Mouse (Mus musculus) CH12.LX (cell line): ENCODE measurements around the gene Ttc7. TPM values are rescaled to one million over a fixed set of nuclear protein-coding genes. Genes with fewer than 3 reads are reported as not detected.

Experiments
- DNase-seq: peaks from one replicate; pipeline ENCODE4 v3.0.0-alpha.2; 2013; ENCODE audit errors: extremely low read depth
- H3K27ac ChIP-seq: 2 replicates; pipeline ENCODE4 v1.5.1; 2012; ENCODE audit warnings: low read depth, mild to moderate bottlenecking, control low read depth, moderate library complexity; ENCODE audit not compliant: insufficient read depth
- H3K27me3 ChIP-seq: replicated peaks from 2 replicates; pipeline ENCODE3; 2012; ENCODE audit warnings: inconsistent platforms
- H3K36me3 ChIP-seq, 2 experiments: replicated peaks in 1 of 2; 2 replicates each; pipeline versions ENCODE3 to v1.6.1; 2012; ENCODE audit warnings: inconsistent platforms in 1 of 2, low read length in 1 of 2, mild to moderate bottlenecking in 1 of 2, mixed read lengths in 1 of 2, moderate library complexity in 1 of 2; ENCODE audit not compliant: control insufficient read depth in 1 of 2, insufficient read depth in 1 of 2
- H3K4me1 ChIP-seq, 2 experiments: 2 replicates each; pipeline ENCODE4 v1.6.1; 2012; ENCODE audit warnings: inconsistent platforms in 1 of 2, moderate library complexity in 1 of 2; ENCODE audit not compliant: insufficient read depth in 2 of 2, control insufficient read depth in 1 of 2
- H3K4me2 ChIP-seq: 2 replicates; pipeline ENCODE4 v1.6.1; 2012; ENCODE audit warnings: low read depth, mild to moderate bottlenecking, control low read depth; ENCODE audit not compliant: poor library complexity, insufficient read depth, severe bottlenecking
- H3K4me3 ChIP-seq, 3 experiments: fragments of 150-350 bp in 1 of 3; sonication (generic) in 1 of 3; replicated peaks in 1 of 3; 2 replicates each; pipeline versions ENCODE3 to v1.5.1; 2011 to 2012; ENCODE audit warnings: low read depth in 2 of 3, low read length in 2 of 3, mild to moderate bottlenecking in 2 of 3, moderate library complexity in 2 of 3, control low read depth in 1 of 3, improper control_type of control experiment in 1 of 3, inconsistent platforms in 1 of 3, mixed read lengths in 1 of 3; ENCODE audit not compliant: poor library complexity in 1 of 3
- H3K79me2 ChIP-seq: replicated peaks from 2 replicates; pipeline ENCODE4 v1.6.1; 2012; ENCODE audit warnings: mild to moderate bottlenecking, moderate library complexity; ENCODE audit not compliant: control insufficient read depth, poor library complexity, insufficient read depth, severe bottlenecking; ENCODE audit errors: extremely low read depth
- H3K9ac ChIP-seq: 2 replicates; pipeline ENCODE4 v1.6.1; 2012; ENCODE audit warnings: low read depth, mild to moderate bottlenecking, control low read depth, moderate library complexity; ENCODE audit not compliant: insufficient read depth
- H3K9me3 ChIP-seq: replicated peaks from 2 replicates; pipeline ENCODE3; 2012; ENCODE audit warnings: low read length, inconsistent platforms, mixed read lengths
- CHD1 ChIP-seq: IDR thresholded peaks from 2 replicates; pipeline ENCODE4 v1.6.1; 2012; ENCODE audit warnings: low read depth, low read length, improper control_type of control experiment, inconsistent platforms
- CTCF ChIP-seq, 2 experiments: IDR thresholded peaks in 1 of 2; conservative IDR thresholded peaks in 1 of 2; 2 replicates each; pipeline ENCODE4 v1.5.1; 2011 to 2012; ENCODE audit warnings: low read depth in 2 of 2, low read length in 2 of 2, improper control_type of control experiment in 1 of 2, inconsistent platforms in 1 of 2, mild to moderate bottlenecking in 1 of 2, moderate library complexity in 1 of 2
- E2F4 ChIP-seq: IDR thresholded peaks from 2 replicates; pipeline ENCODE4 v1.6.1; 2011; ENCODE audit warnings: low read depth, low read length, improper control_type of control experiment; ENCODE audit not compliant: insufficient replicate concordance
- ELF1 ChIP-seq: IDR thresholded peaks from 2 replicates; pipeline ENCODE4 v1.6.1; 2014; ENCODE audit warnings: low read depth, mild to moderate bottlenecking, inconsistent platforms, low read length, improper control_type of control experiment
- EP300 ChIP-seq: IDR thresholded peaks from 2 replicates; pipeline ENCODE4 v1.6.1; 2011; ENCODE audit warnings: low read length, improper control_type of control experiment
- ETS1 ChIP-seq: conservative IDR thresholded peaks from 2 replicates; pipeline ENCODE4 v1.6.1; 2012; ENCODE audit warnings: low read depth, mild to moderate bottlenecking, inconsistent platforms, low read length, improper control_type of control experiment, moderate library complexity
- GABPA ChIP-seq: IDR thresholded peaks from 2 replicates; pipeline ENCODE4 v1.6.1; 2012; ENCODE audit warnings: low read depth, low read length, improper control_type of control experiment, inconsistent platforms; ENCODE audit not compliant: insufficient replicate concordance
- IRF4 ChIP-seq: IDR thresholded peaks from 2 replicates; pipeline ENCODE4 v1.6.1; 2014; ENCODE audit warnings: low read depth, mild to moderate bottlenecking, inconsistent platforms, low read length, improper control_type of control experiment
- JUN ChIP-seq: IDR thresholded peaks from 2 replicates; pipeline ENCODE4 v1.6.1; 2011; ENCODE audit warnings: low read depth, mild to moderate bottlenecking, low read length, improper control_type of control experiment, moderate library complexity; ENCODE audit not compliant: insufficient read depth
- JUND ChIP-seq: conservative IDR thresholded peaks from 2 replicates; pipeline ENCODE4 v1.6.1; 2011; ENCODE audit warnings: low read depth, low read length, improper control_type of control experiment
- MAFK ChIP-seq: IDR thresholded peaks from 2 replicates; pipeline ENCODE4 v1.6.1; 2011; ENCODE audit warnings: low read length, improper control_type of control experiment; ENCODE audit not compliant: insufficient replicate concordance
- MAX ChIP-seq: IDR thresholded peaks from 2 replicates; pipeline ENCODE4 v1.6.1; 2011; ENCODE audit warnings: low read length, improper control_type of control experiment
- MAZ ChIP-seq: IDR thresholded peaks from 2 replicates; pipeline ENCODE4 v1.6.1; 2012; ENCODE audit warnings: low read depth, mild to moderate bottlenecking, inconsistent platforms, low read length, improper control_type of control experiment, moderate library complexity
- MEF2A ChIP-seq: IDR thresholded peaks from 2 replicates; pipeline ENCODE4 v1.6.1; 2014; ENCODE audit warnings: low read depth, mild to moderate bottlenecking, inconsistent platforms, low read length, improper control_type of control experiment, borderline replicate concordance
- MXI1 ChIP-seq: IDR thresholded peaks from 2 replicates; pipeline ENCODE4 v1.6.1; 2011; ENCODE audit warnings: mild to moderate bottlenecking, low read depth, low read length, improper control_type of control experiment
- PAX5 ChIP-seq: IDR thresholded peaks from 2 replicates; pipeline ENCODE4 v1.6.1; 2012; ENCODE audit warnings: low read length, inconsistent platforms, mixed read lengths
- RCOR1 ChIP-seq: conservative IDR thresholded peaks from 2 replicates; pipeline ENCODE4 v1.6.1; 2012; ENCODE audit warnings: low read depth, mild to moderate bottlenecking, inconsistent platforms, low read length, improper control_type of control experiment
- SMC3 ChIP-seq: IDR thresholded peaks from 2 replicates; pipeline ENCODE4 v1.6.1; 2011; ENCODE audit warnings: low read depth, low read length, improper control_type of control experiment
- USF1 ChIP-seq: IDR thresholded peaks from 2 replicates; pipeline ENCODE4 v1.6.1; 2014; ENCODE audit warnings: low read depth, mild to moderate bottlenecking, inconsistent platforms, low read length, improper control_type of control experiment
- ZC3H11A ChIP-seq: IDR thresholded peaks from 2 replicates; pipeline ENCODE4 v1.6.1; 2012; ENCODE audit warnings: low read depth, mild to moderate bottlenecking, inconsistent platforms, low read length, improper control_type of control experiment
- ZNF384 ChIP-seq: IDR thresholded peaks from 2 replicates; pipeline ENCODE4 v1.6.1; 2012; ENCODE audit warnings: low read depth, low read length, improper control_type of control experiment, inconsistent platforms
- dilution Hi-C: fragments of 300-500 bp; cut with MboI; formaldehyde crosslinking; loops from 2 replicates; pipeline ENCODE4 v1.14.3; 2020; ENCODE audit warnings: low sequenced_read_pairs; ENCODE audit not compliant: extremely low pct_unique_long_range_greater_than_20kb, extremely low pct_ligation_motif_present
- in situ Hi-C: fragments of 300-500 bp; cut with MboI; formaldehyde crosslinking; loops from 3 replicates; pipeline ENCODE4 v1.14.3; 2019; ENCODE audit warnings: low sequenced_read_pairs, low pct_ligation_motif_present, low pct_unique_long_range_greater_than_20kb, mixed read lengths
- polyA plus RNA-seq: library from polyadenylated mRNA; unstranded; fragments of >175 nt; gene quantifications from 2 replicates; pipeline ENCODE4 v1.2.1, GENCODE M21; 2012; ENCODE audit warnings: low read depth; ENCODE audit not compliant: insufficient read length
- total RNA-seq, 2 experiments: library from RNA; depleted of rRNA; stranded (reverse); fragments of 300-350 nt in 1 of 2; fragments of >200 nt in 1 of 2; gene quantifications; 2 replicates each; pipeline ENCODE4 v1.2.3; 2012 to 2014

The Ttc7 gene
- total and polyA plus RNA-seq, 3 experiments, result 6.2 to 16.4 (median 12.8) TPM

DNA sequence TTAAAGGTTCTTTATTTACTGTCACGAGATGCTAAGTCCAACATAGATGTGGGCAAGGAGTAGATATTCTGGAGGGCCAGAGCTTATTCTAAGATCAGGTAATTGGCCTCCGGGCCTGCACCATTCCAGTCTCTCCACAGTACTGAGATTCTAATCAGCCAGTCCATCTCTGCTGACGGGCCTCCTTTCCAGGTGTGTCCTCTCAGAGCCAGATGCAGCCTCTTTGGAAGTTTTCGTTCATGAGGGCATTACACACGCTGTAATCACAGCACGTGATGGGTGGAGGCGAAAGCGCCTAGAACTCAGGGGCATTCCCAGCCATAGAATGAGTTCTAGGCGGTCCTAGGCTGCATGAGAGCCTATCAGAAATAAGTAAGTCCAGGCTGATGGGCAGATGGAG lies 74.8 kb downstream of the Ttc7 start:
- in situ Hi-C loops, result no loop called here
- no peak for DNase-seq
- Histone ChIP-seq H3K4me3 (no peak overlapping the region), H3K9ac (no peak overlapping the region), H3K36me3 (peaks cover 0 to 23% of the 10 kb centered on the region in 2 experiments), H3K27ac (no peak overlapping the region), H3K4me2 (no peak overlapping the region), H3K79me2 (no peaks in the 10 kb centered on the region), H3K9me3 (no peaks in the 10 kb centered on the region), H3K27me3 (no peaks in the 10 kb centered on the region), H3K4me1 (peaks cover 5 to 35% of the 10 kb centered on the region in 2 experiments; a peak in 3 of 4 replicates)
- dilution Hi-C loops, result no loop called here
- no peak for TF ChIP-seq MXI1
- TF ChIP-seq MAFK, result no peak
- no peak for TF ChIP-seq JUND
- TF ChIP-seq ELF1, result no peak

- Histone ChIP-seq H3K4me2 (no peak overlapping the region), H3K9ac (no peak overlapping the region), H3K4me1 (peaks cover 0 to 26% of the 10 kb centered on the region in 2 experiments; a peak in 2 of 4 replicates), H3K27me3 (no peaks in the 10 kb centered on the region), H3K9me3 (peaks cover 4% of the 10 kb centered on the region), H3K79me2 (no peaks in the 10 kb centered on the region), H3K27ac (no peak overlapping the region), H3K36me3 (peaks cover 0 to 46% of the 10 kb centered on the region in 2 experiments), H3K4me3 (no peak overlapping the region)
- dilution Hi-C loops, result no loop called here
- no peak for DNase-seq
- TF ChIP-seq GABPA (no peak), ETS1 (no peak), JUN (no peak), MEF2A (no peak), USF1 (no peak), IRF4 (no peak), E2F4 (no peak), CTCF (conservative IDR thresholded peaks at IDR 0.05 in 1 of 2, IDR thresholded peaks at IDR 0.05 in 1 of 2; ENCODE audit: low read depth in 2 of 2, low read length in 2 of 2) (no peak), RCOR1 (no peak), SMC3 (no peak), CHD1 (no peak), ZNF384 (no peak), EP300 (no peak), MAZ (no peak), PAX5 (no peak), MAX (no peak), JUND (no peak), ZC3H11A (no peak)
- in situ Hi-C loops, result no loop called here
Observed at GRCm38 (mm10) chr17:87361132-87361531, 78.4 kb downstream of the Ttc7 start.
